Mouse (Mus musculus) telencephalon, adult 2 months (tissue): Measurements from ENCODE around the gene Mgarp.
"Not testable (repeated sequence)": the region's sequence is repeated elsewhere in the genome, so short reads cannot be mapped to it uniquely, and the experiment has no call there.

Experiments
- DNase-seq: peaks from one replicate; pipeline ENCODE4 v3.0.0-alpha.2; 2011; ENCODE audit warnings: low read depth, low spot score

Gene Mgarp

GRCm38 (mm10) chr3:51397700-51398299 lies 1.3 kb upstream of the Mgarp start:
- DNase-seq, result no peak

- DNase-seq, result no peak
Measured at GRCm38 (mm10) chr3:51395461-51396145, 935 bp downstream of the Mgarp start.

DNA sequence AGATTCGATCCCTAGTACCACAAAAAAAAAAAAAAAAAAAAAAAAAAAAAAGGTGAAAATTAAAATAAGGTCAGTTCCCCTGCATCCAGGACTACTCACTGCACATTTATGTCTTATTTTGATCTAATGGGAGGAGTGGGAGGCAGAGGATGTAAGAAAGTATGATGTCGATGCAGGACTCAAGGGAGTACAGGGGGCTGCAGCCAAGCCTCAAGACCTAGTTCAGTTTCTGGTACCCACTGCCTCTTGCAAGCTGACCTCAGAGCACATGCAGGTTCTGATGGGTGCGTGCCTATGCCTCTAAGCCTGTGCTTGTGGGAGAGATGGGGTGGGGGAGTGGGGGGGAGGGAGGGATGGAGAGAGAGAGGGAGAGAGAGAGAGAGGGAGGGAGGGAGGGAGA lies 1.7 kb downstream of the Mgarp start:
- DNase-seq, result no peak

DNA sequence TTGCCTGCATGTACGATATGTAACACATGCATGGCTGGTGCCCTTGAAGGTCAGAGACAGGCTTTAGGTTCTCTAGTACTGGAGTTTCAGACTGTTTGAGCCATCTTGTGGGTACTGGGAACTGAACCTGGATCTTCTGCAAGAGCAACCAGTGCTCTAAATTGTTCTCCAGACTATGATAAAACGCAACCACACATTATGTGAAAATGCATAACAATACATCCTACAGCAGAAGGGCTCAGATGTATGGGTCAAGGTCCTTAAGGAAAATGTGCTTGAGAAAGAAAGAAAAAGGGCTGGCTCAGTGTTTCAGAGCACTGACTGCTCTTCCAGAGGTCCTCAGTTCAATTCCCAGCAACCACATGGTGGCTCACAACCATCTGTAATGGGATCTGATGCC lies 2.9 kb downstream of the Mgarp start:
- DNase-seq, result no peak

DNA sequence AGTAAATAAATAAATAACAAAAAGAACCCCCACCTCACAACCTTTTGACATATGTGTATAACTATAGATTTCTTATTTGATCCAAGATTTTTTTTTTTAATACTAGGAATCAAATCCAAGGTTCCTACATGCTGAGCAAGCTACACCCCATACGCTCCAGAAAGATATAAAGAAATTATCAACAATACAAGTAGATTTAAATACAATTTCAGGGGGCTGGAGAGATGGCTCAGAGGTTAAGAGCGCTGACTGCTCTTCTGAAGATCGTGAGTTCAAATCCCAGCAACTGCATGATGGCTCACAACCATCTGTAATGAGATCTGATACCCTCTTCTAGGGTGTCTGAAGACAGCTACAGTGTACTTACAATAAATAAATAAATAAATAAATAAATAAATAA lies 3.5 kb downstream of the Mgarp start:
- DNase-seq, result not testable (repeated sequence)

DNA sequence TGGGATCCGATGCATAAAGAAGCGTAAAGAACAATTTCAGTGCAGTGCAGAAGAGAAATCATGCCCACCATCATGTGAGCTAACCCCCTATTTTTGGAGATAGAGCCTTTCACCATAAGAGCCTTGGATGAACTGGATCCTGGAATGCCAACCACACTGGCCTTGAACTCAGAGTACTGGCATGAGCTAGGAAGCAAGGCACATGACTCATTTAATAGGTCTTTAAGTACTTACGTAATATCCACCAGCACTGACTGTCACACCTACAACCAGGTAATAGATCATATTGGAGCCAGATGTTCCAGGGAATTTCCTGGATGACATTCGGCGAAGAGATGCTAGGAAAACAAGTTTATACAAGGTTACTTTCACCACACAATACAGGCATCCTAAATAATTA lies 4.9 kb downstream of the Mgarp start:
- DNase-seq, result no peak

GRCm38 (mm10) chr3:51391095-51391494 lies 5.4 kb downstream of the Mgarp start:
- DNase-seq, result no peak

DNA sequence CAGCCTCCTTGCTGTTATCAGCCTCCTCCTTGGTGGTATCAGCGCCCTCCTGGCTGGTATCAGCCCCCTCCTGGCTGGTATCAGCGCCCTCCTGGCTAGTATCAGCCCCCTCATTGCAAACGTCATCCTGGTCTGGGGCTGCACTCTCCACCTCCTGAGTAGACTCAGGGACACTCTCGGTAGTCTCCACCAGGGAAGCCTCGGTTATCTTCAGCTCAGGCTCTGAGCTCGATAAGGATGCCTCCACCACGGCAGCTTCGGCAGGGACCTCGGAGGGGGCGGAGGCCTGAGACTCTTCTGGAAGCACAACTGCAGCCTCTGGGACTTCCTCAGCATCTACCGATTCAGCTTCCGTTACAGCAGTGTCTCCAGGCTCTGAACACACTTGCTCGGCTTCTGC lies 7.6 kb downstream of the Mgarp start:
- no peak for DNase-seq

- no peak for DNase-seq
Measured at GRCm38 (mm10) chr3:51387868-51388381, 8.6 kb downstream of the Mgarp start.

- DNase-seq, result no peak
Measured at GRCm38 (mm10) chr3:51387134-51387451, 9.4 kb downstream of the Mgarp start.

DNA sequence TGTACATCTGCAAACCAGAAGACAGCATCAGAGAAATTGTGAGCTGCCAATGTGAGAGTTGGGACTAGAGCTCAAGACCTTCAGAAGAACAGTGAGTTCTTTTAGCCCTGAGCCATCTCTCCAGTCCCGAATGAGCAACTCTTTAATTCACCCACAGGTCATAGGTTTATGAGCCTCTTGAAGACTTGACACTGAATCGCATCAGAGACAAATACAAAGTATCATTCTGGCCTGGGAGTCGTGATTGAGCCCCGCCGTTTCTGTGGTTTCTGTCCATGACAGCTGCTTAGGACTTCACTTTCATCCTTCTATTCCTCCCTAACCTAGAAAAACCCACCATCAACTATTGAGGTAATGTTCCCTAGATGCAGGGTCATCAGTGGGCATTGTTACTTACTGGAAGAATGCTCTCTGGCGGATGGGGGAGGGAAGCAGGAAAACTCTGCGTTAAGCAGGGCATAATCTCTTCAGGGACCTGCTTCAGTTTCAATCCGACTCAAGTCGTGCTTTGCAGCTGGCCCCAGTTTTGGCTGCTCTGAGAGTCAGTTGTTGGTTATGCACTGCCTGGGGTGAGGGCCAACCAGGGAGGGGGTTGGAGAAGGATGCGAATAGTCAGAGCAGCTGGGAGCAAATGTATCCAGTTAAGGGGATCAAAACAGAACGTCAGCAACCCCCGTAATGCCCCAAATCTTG lies 10.0 kb downstream of the Mgarp start:
- DNase-seq, result no peak

DNA sequence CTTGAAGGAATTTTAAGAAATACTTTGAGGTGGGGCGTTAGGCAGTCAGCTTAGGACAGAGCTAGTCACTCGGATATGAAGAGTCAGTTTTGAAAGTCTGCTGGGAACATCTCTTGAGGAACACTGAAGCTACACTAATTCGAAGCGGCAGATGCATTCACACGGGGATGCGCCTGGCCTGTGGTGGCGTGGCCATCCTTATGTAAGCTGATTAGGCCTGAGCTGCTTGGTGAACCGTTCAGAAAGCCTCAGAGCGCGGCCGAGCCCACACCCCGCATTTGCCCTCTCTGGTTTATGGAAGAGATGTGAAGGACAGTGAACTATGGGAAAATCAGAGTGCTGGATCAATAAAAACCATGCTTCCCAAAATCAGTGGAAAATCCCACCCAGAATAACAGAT lies 13.1 kb downstream of the Mgarp start:
- DNase-seq, result no peak

- DNase-seq, result no peak
Measured at GRCm38 (mm10) chr3:51380660-51381014, 15.9 kb downstream of the Mgarp start.

- DNase-seq, result no peak
Measured at GRCm38 (mm10) chr3:51379786-51380659, 16.5 kb downstream of the Mgarp start.

GRCm38 (mm10) chr3:51378665-51378946 lies 17.9 kb downstream of the Mgarp start:
- DNase-seq, result no peak

DNA sequence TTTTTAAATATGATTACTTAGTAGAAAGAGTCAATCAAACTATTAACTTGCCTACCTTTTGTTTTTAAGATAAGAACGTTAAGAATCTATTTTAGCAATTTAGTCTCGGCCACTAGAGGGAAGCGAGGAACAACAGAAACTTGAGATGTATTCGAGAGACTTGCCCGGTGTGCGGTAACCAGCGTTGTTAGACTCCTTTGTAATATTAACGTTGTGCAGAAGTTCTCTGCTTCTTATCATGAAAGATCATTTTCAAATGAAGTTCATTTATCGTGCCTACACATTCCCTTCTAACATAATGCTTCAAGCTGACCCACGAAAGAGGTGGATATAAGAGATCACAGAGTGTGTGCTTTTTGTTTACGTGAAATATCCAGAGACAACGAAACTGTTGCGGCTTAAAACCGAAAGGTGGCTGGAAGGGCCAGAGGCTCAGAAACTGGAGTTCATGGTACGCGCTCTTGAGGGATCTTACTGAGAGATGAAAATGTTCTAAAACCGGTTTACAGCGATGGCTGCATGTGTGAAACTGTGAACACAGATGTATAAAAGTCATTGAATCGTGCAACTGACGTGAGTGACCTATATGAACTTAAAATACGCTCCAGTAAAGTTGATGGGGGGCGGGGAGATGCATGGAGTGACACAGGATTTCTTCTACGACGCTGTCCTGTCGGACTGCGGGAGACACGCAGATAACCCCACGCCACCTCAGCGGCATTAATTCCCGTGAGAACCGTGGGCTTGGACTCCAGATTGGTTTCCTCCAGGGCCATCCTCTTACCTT lies 18.5 kb downstream of the Mgarp start:
- DNase-seq, result no peak

DNA sequence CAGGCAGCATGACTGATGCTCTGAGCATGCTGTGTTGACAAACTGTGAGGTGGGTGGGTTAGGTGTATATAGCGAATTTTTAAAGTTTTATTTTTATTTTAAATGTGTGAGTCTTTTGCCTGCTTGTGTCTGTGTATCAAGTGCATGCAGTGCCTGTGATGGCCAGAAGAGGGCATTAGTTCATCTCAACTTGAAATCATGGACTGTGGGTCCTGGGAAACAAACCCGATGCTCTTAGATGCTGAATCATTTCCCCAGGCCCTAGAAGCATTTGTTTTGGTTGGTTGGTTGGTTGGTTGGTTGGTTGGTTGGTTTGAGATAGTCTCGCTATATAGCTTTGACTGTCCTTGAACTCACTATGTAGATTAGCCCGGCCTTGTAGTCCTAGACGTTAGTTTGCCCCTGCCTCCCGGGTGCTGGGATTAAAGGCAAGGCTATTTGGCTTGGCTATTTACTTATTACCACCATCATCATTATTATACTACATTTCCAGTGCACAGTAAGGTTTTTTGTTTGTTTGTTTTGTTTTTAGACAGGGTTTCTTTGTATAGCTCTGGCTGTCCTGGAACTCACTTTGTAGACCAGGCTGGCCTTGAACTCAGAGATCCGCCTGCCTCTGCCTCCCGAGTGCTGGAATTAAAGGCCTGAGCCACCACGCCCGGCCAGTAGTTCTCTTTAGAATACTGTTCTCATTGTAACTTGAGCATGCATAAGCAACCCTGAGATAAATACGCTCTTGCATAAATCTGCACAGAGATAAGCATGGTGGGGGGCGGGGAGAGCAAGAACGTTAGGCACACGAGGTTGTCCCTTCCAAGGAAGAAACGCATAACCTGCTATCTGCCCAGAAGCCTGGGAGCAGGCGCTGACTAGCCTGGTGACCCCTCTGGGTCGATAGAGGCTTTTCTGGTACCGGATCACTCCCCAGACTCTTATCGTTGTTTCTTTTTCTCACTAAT lies 21.0 kb downstream of the Mgarp start:
- no peak for DNase-seq

DNA sequence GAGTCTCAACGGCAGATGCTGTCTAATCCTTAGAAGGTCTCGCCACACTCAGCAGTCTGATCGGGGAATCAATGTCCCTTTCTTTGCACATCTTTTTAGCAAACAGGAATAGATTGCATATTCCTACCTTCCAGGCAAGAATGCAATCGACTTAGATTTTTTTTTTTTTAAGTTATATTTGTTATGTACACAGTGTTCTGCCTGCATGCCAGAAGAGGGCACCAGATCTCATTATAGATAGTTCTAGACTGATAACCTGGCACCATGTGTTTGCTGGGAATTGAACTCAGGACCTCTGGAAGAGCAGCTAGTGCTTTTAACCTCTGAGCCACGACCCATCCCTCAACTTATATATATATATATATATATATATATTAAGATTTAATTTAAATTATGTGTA lies 23.0 kb downstream of the Mgarp start:
- no peak for DNase-seq

DNA sequence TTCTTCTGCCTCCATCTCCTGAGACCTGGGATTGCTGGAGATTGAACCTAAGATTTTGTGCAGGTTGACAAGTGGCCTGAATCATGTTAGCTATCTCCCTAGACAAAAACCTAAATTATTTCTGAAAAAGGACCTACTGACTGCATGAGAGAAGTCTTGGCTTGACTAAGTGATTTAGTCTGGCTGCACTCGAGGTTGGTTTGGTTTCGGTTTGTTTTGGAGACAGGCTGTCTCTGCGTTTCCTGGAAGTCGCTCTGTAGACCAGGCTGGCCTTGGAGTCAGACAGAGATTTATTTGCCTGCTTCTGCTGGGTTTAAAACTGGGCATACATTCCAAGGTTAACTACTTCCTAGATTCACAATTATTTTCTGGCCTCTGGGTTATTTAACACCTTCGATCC lies 23.7 kb downstream of the Mgarp start:
- DNase-seq, result no peak

GRCm38 (mm10) chr3:51371826-51372225 lies 24.7 kb downstream of the Mgarp start:
- no peak for DNase-seq
